Mouse (Mus musculus): ENCODE data around the gene Vsig8.

DNA sequence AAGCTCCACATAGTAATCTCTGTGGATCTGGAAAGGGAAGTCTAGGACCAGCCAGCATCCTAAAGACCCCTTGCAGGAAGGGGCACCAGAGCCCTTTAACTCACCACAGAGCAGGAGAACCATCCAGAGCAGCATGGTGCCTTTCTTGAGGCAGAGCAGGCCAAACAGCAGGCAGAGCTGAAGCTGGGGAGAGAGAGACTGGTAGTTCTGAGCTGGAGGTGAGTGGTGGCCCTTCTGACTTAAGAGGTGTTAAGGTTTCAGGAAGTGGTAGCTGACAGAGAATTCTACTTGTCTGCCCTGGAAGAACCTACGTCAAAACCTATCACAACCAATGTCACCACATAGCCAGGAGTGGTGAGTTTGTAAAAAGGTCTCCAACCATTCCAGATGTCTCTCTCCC, 46.6 kb downstream of the Vsig8 start, which contains the start of gene Fcrl6:
- TF ChIP-seq TCF12 (IDR thresholded peaks at IDR 0.05; ENCODE audit: insufficient read depth, poor library complexity, severe bottlenecking) (no peak), USF1 (IDR thresholded peaks at IDR 0.05; ENCODE audit: low read depth) (no peak), CEBPB (IDR thresholded peaks at IDR 0.05; ENCODE audit: insufficient read depth, poor library complexity, severe bottlenecking) (no peak), E2F4 (IDR thresholded peaks at IDR 0.05; ENCODE audit: insufficient read depth) (no peak), POLR2A (IDR thresholded peaks at IDR 0.05; ENCODE audit: insufficient read length, low read depth) (no peak), MAX (IDR thresholded peaks at IDR 0.05; ENCODE audit: low read depth) (no peak), POLR2AphosphoS2 (IDR thresholded peaks at IDR 0.05; ENCODE audit: insufficient read length, low read depth) (no peak), MYOD1 (IDR thresholded peaks at IDR 0.05; ENCODE audit: control insufficient read depth in 1 of 3, insufficient read length in 2 of 3, low read depth in 2 of 3) (no peak), SRF (IDR thresholded peaks at IDR 0.05; ENCODE audit: control insufficient read depth, insufficient read length, low read depth) (no peak), REST (IDR thresholded peaks at IDR 0.05; ENCODE audit: insufficient read depth, insufficient read length) (no peak)
